Mouse (Mus musculus): ENCODE measurements at regions not wholly inside any gene's neighbourhood (a gene's known extent, or its start where the extent isn't known, plus 50 kb on each side); places are given as distances from the start of the nearest gene placed in this dataset.

DNA sequence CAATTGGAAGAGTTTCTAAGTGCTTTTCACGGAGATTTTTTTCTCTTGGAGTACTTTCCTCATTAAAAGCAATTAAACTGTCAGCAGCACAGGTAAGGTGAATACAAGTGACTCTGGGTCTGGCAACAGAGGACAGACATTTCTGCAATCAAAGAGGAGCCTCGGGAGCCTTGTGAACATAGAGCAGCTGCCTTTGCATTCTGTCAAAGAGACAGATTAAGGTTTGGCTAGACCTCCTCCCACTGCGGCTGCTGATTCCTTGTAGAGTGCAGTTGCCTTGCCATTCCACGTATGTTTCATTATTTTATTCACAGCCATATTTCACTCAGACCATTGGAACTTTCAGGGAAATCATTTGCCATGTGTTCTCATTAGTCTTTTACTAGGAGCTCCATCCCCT, 563.0 kb upstream of the Gnpda2 start:
- DNase-seq (ENCODE audit: extremely low spot score in 1 of 2, low spot score in 1 of 2): peak in 1 of 2 experiments; percentile 8

Measured in frontal cortex, adult 2 months (tissue).